Mouse (Mus musculus) liver, embryonic 14.5 days (tissue): ENCODE data around the gene Rgs10. TPM values are rescaled to one million over a fixed set of nuclear protein-coding genes. Genes with fewer than 3 reads are reported as not detected.
"Not testable (repeated sequence)": the region's sequence is repeated elsewhere in the genome, so short reads cannot be mapped to it uniquely, and the experiment has no call there.

ENCODE experiments used
- ATAC-seq: fragments of 200-750 bp; cut with Nextera tagmentation; 2 replicates; pipeline ENCODE4 v1.8.0; 2017; ENCODE audit warnings: moderate number of reproducible peaks, mild to moderate bottlenecking, moderate library complexity; ENCODE audit not compliant: insufficient read depth
- DNase-seq, 3 experiments: peaks; one replicate each; pipeline ENCODE4 v3.0.0-alpha.2; 2012 to 2013; ENCODE audit warnings: low read depth in 3 of 3, low spot score in 3 of 3
- H3K27ac ChIP-seq: fragments of 300-500 bp; sonication (generic); 2 replicates; pipeline ENCODE4 v1.5.1; 2014; ENCODE audit warnings: moderate library complexity, mild to moderate bottlenecking, control low read depth, inconsistent platforms
- H3K27me3 ChIP-seq: fragments of 300-500 bp; sonication (generic); 2 replicates; pipeline ENCODE4 v1.6.1; 2014; ENCODE audit warnings: mild to moderate bottlenecking, low read length, moderate library complexity; ENCODE audit not compliant: control insufficient read depth, insufficient read depth
- H3K36me3 ChIP-seq: fragments of 300-500 bp; sonication (generic); replicated peaks from 2 replicates; pipeline ENCODE4 v1.6.1; 2014; ENCODE audit warnings: low read depth; ENCODE audit not compliant: control insufficient read depth, insufficient read depth
- H3K4me1 ChIP-seq, 2 experiments: fragments of 200-500 bp in 1 of 2; fragments of 300-500 bp in 1 of 2; sonication (generic) in 1 of 2; replicated peaks; 2 replicates each; pipeline ENCODE4 v1.6.1; 2012 to 2014; ENCODE audit warnings: antibody characterized with exemption in 1 of 2, inconsistent platforms in 1 of 2, low read length in 1 of 2; ENCODE audit not compliant: control insufficient read depth in 2 of 2, insufficient read depth in 2 of 2
- H3K4me2 ChIP-seq: fragments of 300-500 bp; sonication (generic); 2 replicates; pipeline ENCODE4 v1.6.1; 2014; ENCODE audit warnings: low read depth, mild to moderate bottlenecking, control low read depth, moderate library complexity
- H3K4me3 ChIP-seq, 2 experiments: fragments of 200-500 bp in 1 of 2; fragments of 300-500 bp in 1 of 2; sonication (generic) in 1 of 2; 2 replicates each; pipeline ENCODE4 v1.5.1; 2012 to 2014; ENCODE audit warnings: low read depth in 2 of 2, low read length in 2 of 2, mild to moderate bottlenecking in 2 of 2, control low read depth in 1 of 2, inconsistent platforms in 1 of 2, moderate library complexity in 1 of 2; ENCODE audit not compliant: insufficient read depth in 1 of 2
- H3K9ac ChIP-seq: fragments of 300-500 bp; sonication (generic); replicated peaks from 2 replicates; pipeline ENCODE4 v1.6.1; 2014; ENCODE audit warnings: mild to moderate bottlenecking, control low read depth, moderate library complexity
- H3K9me3 ChIP-seq: fragments of 300-500 bp; sonication (generic); 2 replicates; pipeline ENCODE4 v1.6.1; 2016; ENCODE audit warnings: low read length, mixed read lengths; ENCODE audit not compliant: control insufficient read depth
- CTCF ChIP-seq: IDR thresholded peaks from 2 replicates; pipeline ENCODE4 v1.5.1; 2016; ENCODE audit warnings: antibody characterized with exemption, low read depth, control low read depth
- EP300 ChIP-seq: IDR thresholded peaks from 2 replicates; pipeline ENCODE4 v1.6.1; 2016; ENCODE audit warnings: antibody characterized with exemption, low read depth
- WGBS: fragments of 180-500 bp; shearing (Covaris S2); extraction: QIAGEN DNeasy Blood & Tissue Kit; methylation state at CpG from one replicate; pipeline ENCODE4 v1.1.7; 2014; ENCODE audit not compliant: insufficient replicate concordance; 5-methylcytosine and 5-hydroxymethylcytosine counted together
- polyA plus RNA-seq, 2 experiments: library from polyadenylated mRNA; depleted of rRNA in 1 of 2; stranded (reverse) in 1 of 2; unstranded in 1 of 2; fragments of >200 nt; fragmentation: Nextera tagmentation in 1 of 2; extraction: Ambion mirVana in 1 of 2; gene quantifications; 2 replicates each; pipeline versions ENCODE4 v1.2.1 to v1.2.3; 2012 to 2014

Gene Rgs10
- polyA plus RNA-seq, 2 experiments = 36.3 to 45.8 TPM

- Histone ChIP-seq H3K27me3 (no peaks in the 10 kb centered on the region; the same call in 1 of the 2 replicates), H3K9ac (no peak overlapping the region), H3K9me3 (no peaks in the 10 kb centered on the region), H3K4me2 (no peak overlapping the region), H3K4me3 (no peak overlapping the region), H3K36me3 (no peaks in the 10 kb centered on the region), H3K27ac (no peak overlapping the region), H3K4me1 (no peaks in the 10 kb centered on the region)
- peak; percentile 35 to 54 (median 39) for DNase-seq
- WGBS = 50% methylated on average over 6 of the region's 6 CpGs
- peak; percentile 69 for ATAC-seq
- no peak for TF ChIP-seq EP300
- peak; percentile 100 for TF ChIP-seq CTCF
Observed at GRCm38 (mm10) chr7:128344928-128345653, 73.5 kb downstream of the Rgs10 start.

- no peak overlapping the region for H3K4me3 ChIP-seq
- TF ChIP-seq CTCF (no peak), EP300 (no peak)
- no peak overlapping the region for H3K4me2 ChIP-seq
- H3K9me3 ChIP-seq = no peaks in the 10 kb centered on the region
- no peak overlapping the region for H3K27ac ChIP-seq
- H3K4me1 ChIP-seq = no peaks in the 10 kb centered on the region
- ATAC-seq (no peak; the same call in 1 of the 2 replicates), DNase-seq (no peak)
- H3K36me3 ChIP-seq = no peaks in the 10 kb centered on the region
- no peak overlapping the region for H3K9ac ChIP-seq
- WGBS = 56% methylated on average over 7 of the region's 7 CpGs
- H3K27me3 ChIP-seq = no peaks in the 10 kb centered on the region; the same call in 1 of the 2 replicates
Observed at GRCm38 (mm10) chr7:128344488-128344887, 74.1 kb downstream of the Rgs10 start.

- H3K27ac ChIP-seq, H3K4me1 ChIP-seq, H3K9me3 ChIP-seq, H3K36me3 ChIP-seq, H3K9ac ChIP-seq, H3K27me3 ChIP-seq, DNase-seq, H3K4me3 ChIP-seq, ATAC-seq, H3K4me2 ChIP-seq: not testable (repeated sequence)
- 79% methylated on average over 7 of the region's 10 CpGs for WGBS
Observed at GRCm38 (mm10) chr7:128342691-128343090, 75.9 kb downstream of the Rgs10 start.

- not testable (repeated sequence) for H3K4me1 ChIP-seq, H3K9me3 ChIP-seq, H3K36me3 ChIP-seq, H3K27ac ChIP-seq, DNase-seq, H3K4me2 ChIP-seq, H3K9ac ChIP-seq, H3K27me3 ChIP-seq, ATAC-seq, H3K4me3 ChIP-seq
- 55% methylated on average over 9 of the region's 9 CpGs for WGBS
Observed at GRCm38 (mm10) chr7:128340321-128340720, 78.2 kb downstream of the Rgs10 start.

GRCm38 (mm10) chr7:128332896-128333295, 85.7 kb downstream of the Rgs10 start:
- WGBS = 28% methylated on average over 1 of the region's 1 CpGs
- H3K27ac ChIP-seq = no peak overlapping the region
- DNase-seq = peak in 1 of 3 experiments; percentile 23

More at GRCm38 (mm10) chr7:128332896-128333295, 85.7 kb downstream of the Rgs10 start:
- Histone ChIP-seq H3K4me2 (no peak overlapping the region), H3K4me3 (no peak overlapping the region), H3K9ac (no peak overlapping the region), H3K4me1 (no peaks in the 10 kb centered on the region), H3K36me3 (no peaks in the 10 kb centered on the region), H3K27me3 (no peaks in the 10 kb centered on the region; the same call in 1 of the 2 replicates), H3K9me3 (no peaks in the 10 kb centered on the region)
- ATAC-seq = no peak
- TF ChIP-seq CTCF (peak; percentile 40), EP300 (no peak)
